Mouse (Mus musculus) CH12.LX (cell line): ENCODE results near the gene Mysm1. TPM values are rescaled to one million over a fixed set of nuclear protein-coding genes. Genes with fewer than 3 reads are reported as not detected.

ENCODE experiments used
- DNase-seq: peaks from one replicate; pipeline ENCODE4 v3.0.0-alpha.2; 2013; ENCODE audit errors: extremely low read depth
- H3K27ac ChIP-seq: 2 replicates; pipeline ENCODE4 v1.5.1; 2012; ENCODE audit warnings: low read depth, mild to moderate bottlenecking, control low read depth, moderate library complexity; ENCODE audit not compliant: insufficient read depth
- H3K27me3 ChIP-seq: replicated peaks from 2 replicates; pipeline ENCODE3; 2012; ENCODE audit warnings: inconsistent platforms
- H3K36me3 ChIP-seq, 2 experiments: replicated peaks in 1 of 2; 2 replicates each; pipeline versions ENCODE3 to v1.6.1; 2012; ENCODE audit warnings: inconsistent platforms in 1 of 2, low read length in 1 of 2, mild to moderate bottlenecking in 1 of 2, mixed read lengths in 1 of 2, moderate library complexity in 1 of 2; ENCODE audit not compliant: control insufficient read depth in 1 of 2, insufficient read depth in 1 of 2
- H3K4me1 ChIP-seq, 2 experiments: 2 replicates each; pipeline ENCODE4 v1.6.1; 2012; ENCODE audit warnings: inconsistent platforms in 1 of 2, moderate library complexity in 1 of 2; ENCODE audit not compliant: insufficient read depth in 2 of 2, control insufficient read depth in 1 of 2
- H3K4me2 ChIP-seq: 2 replicates; pipeline ENCODE4 v1.6.1; 2012; ENCODE audit warnings: low read depth, mild to moderate bottlenecking, control low read depth; ENCODE audit not compliant: poor library complexity, insufficient read depth, severe bottlenecking
- H3K4me3 ChIP-seq, 3 experiments: fragments of 150-350 bp in 1 of 3; sonication (generic) in 1 of 3; replicated peaks in 1 of 3; 2 replicates each; pipeline versions ENCODE3 to v1.5.1; 2011 to 2012; ENCODE audit warnings: low read depth in 2 of 3, low read length in 2 of 3, mild to moderate bottlenecking in 2 of 3, moderate library complexity in 2 of 3, control low read depth in 1 of 3, improper control_type of control experiment in 1 of 3, inconsistent platforms in 1 of 3, mixed read lengths in 1 of 3; ENCODE audit not compliant: poor library complexity in 1 of 3
- H3K79me2 ChIP-seq: replicated peaks from 2 replicates; pipeline ENCODE4 v1.6.1; 2012; ENCODE audit warnings: mild to moderate bottlenecking, moderate library complexity; ENCODE audit not compliant: control insufficient read depth, poor library complexity, insufficient read depth, severe bottlenecking; ENCODE audit errors: extremely low read depth
- H3K9ac ChIP-seq: 2 replicates; pipeline ENCODE4 v1.6.1; 2012; ENCODE audit warnings: low read depth, mild to moderate bottlenecking, control low read depth, moderate library complexity; ENCODE audit not compliant: insufficient read depth
- H3K9me3 ChIP-seq: replicated peaks from 2 replicates; pipeline ENCODE3; 2012; ENCODE audit warnings: low read length, inconsistent platforms, mixed read lengths
- BHLHE40 ChIP-seq: IDR thresholded peaks from 2 replicates; pipeline ENCODE4 v1.6.1; 2011; ENCODE audit warnings: mild to moderate bottlenecking, low read depth, low read length, improper control_type of control experiment
- CHD1 ChIP-seq: IDR thresholded peaks from 2 replicates; pipeline ENCODE4 v1.6.1; 2012; ENCODE audit warnings: low read depth, low read length, improper control_type of control experiment, inconsistent platforms
- CHD2 ChIP-seq: IDR thresholded peaks from 2 replicates; pipeline ENCODE4 v1.6.1; 2011; ENCODE audit warnings: low read length, improper control_type of control experiment
- CTCF ChIP-seq, 2 experiments: IDR thresholded peaks in 1 of 2; conservative IDR thresholded peaks in 1 of 2; 2 replicates each; pipeline ENCODE4 v1.5.1; 2011 to 2012; ENCODE audit warnings: low read depth in 2 of 2, low read length in 2 of 2, improper control_type of control experiment in 1 of 2, inconsistent platforms in 1 of 2, mild to moderate bottlenecking in 1 of 2, moderate library complexity in 1 of 2
- ELF1 ChIP-seq: IDR thresholded peaks from 2 replicates; pipeline ENCODE4 v1.6.1; 2014; ENCODE audit warnings: low read depth, mild to moderate bottlenecking, inconsistent platforms, low read length, improper control_type of control experiment
- EP300 ChIP-seq: IDR thresholded peaks from 2 replicates; pipeline ENCODE4 v1.6.1; 2011; ENCODE audit warnings: low read length, improper control_type of control experiment
- ETS1 ChIP-seq: conservative IDR thresholded peaks from 2 replicates; pipeline ENCODE4 v1.6.1; 2012; ENCODE audit warnings: low read depth, mild to moderate bottlenecking, inconsistent platforms, low read length, improper control_type of control experiment, moderate library complexity
- GABPA ChIP-seq: IDR thresholded peaks from 2 replicates; pipeline ENCODE4 v1.6.1; 2012; ENCODE audit warnings: low read depth, low read length, improper control_type of control experiment, inconsistent platforms; ENCODE audit not compliant: insufficient replicate concordance
- HCFC1 ChIP-seq: IDR thresholded peaks from 2 replicates; pipeline ENCODE4 v1.6.1; 2012; ENCODE audit warnings: low read depth, mild to moderate bottlenecking, inconsistent platforms, low read length, improper control_type of control experiment
- IRF4 ChIP-seq: IDR thresholded peaks from 2 replicates; pipeline ENCODE4 v1.6.1; 2014; ENCODE audit warnings: low read depth, mild to moderate bottlenecking, inconsistent platforms, low read length, improper control_type of control experiment
- POLR2A ChIP-seq: IDR thresholded peaks from 2 replicates; pipeline ENCODE4 v1.6.1; 2011; ENCODE audit warnings: low read depth, mild to moderate bottlenecking, improper control_type of control experiment, low read length
- POLR2AphosphoS2 ChIP-seq: IDR thresholded peaks from 2 replicates; pipeline ENCODE4 v1.6.1; 2011; ENCODE audit warnings: low read depth, low read length, improper control_type of control experiment
- RAD21 ChIP-seq: IDR thresholded peaks from 2 replicates; pipeline ENCODE4 v1.6.1; 2011; ENCODE audit warnings: low read depth, mild to moderate bottlenecking, low read length, improper control_type of control experiment, moderate library complexity
- TBP ChIP-seq: conservative IDR thresholded peaks from 2 replicates; pipeline ENCODE4 v1.6.1; 2011; ENCODE audit warnings: low read depth, low read length, improper control_type of control experiment
- UBTF ChIP-seq: IDR thresholded peaks from 2 replicates; pipeline ENCODE4 v1.6.1; 2012; ENCODE audit warnings: low read depth, mild to moderate bottlenecking, inconsistent platforms, low read length, improper control_type of control experiment, moderate library complexity
- ZMIZ1 ChIP-seq: IDR thresholded peaks from 2 replicates; pipeline ENCODE4 v1.6.1; 2012; ENCODE audit warnings: low read depth, mild to moderate bottlenecking, inconsistent platforms, low read length, improper control_type of control experiment
- dilution Hi-C: fragments of 300-500 bp; cut with MboI; formaldehyde crosslinking; loops from 2 replicates; pipeline ENCODE4 v1.14.3; 2020; ENCODE audit warnings: low sequenced_read_pairs; ENCODE audit not compliant: extremely low pct_unique_long_range_greater_than_20kb, extremely low pct_ligation_motif_present
- in situ Hi-C: fragments of 300-500 bp; cut with MboI; formaldehyde crosslinking; loops from 3 replicates; pipeline ENCODE4 v1.14.3; 2019; ENCODE audit warnings: low sequenced_read_pairs, low pct_ligation_motif_present, low pct_unique_long_range_greater_than_20kb, mixed read lengths
- polyA plus RNA-seq: library from polyadenylated mRNA; unstranded; fragments of >175 nt; gene quantifications from 2 replicates; pipeline ENCODE4 v1.2.1, GENCODE M21; 2012; ENCODE audit warnings: low read depth; ENCODE audit not compliant: insufficient read length
- total RNA-seq, 2 experiments: library from RNA; depleted of rRNA; stranded (reverse); fragments of 300-350 nt in 1 of 2; fragments of >200 nt in 1 of 2; gene quantifications; 2 replicates each; pipeline ENCODE4 v1.2.3; 2012 to 2014

Mysm1 gene
- total and polyA plus RNA-seq, 3 experiments, result 11.5 to 15.3 (median 13.7) TPM

DNA sequence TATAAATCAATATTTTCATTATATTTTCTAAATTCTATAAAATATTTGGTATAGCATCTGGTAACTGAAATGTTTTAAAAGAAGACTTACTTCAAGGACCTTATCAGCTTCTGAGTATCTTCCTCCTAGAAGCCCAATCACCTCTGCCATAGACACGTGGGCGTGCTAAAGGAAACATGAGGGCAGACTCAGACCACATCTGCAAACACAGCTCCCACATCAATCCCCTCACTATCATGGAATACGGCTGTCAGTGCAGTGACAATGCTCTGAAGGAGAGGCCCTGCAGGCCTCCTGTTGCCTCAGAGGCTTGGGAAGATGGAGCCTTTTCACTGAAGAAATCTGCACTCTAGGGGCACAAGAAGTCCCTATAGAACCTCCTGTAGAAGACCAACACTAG is 26.1 kb downstream of the Mysm1 start:
- no peak for TF ChIP-seq GABPA
- TF ChIP-seq BHLHE40, result no peak
- H3K36me3 ChIP-seq, result peaks cover 36 to 84% of the 10 kb centered on the region in 2 experiments
- no peak overlapping the region for H3K4me2 ChIP-seq
- H3K79me2 ChIP-seq, result no peaks in the 10 kb centered on the region
- in situ Hi-C loops, result no loop called here
- dilution Hi-C loops, result no loop called here
- H3K27me3 ChIP-seq, result no peaks in the 10 kb centered on the region
- H3K9me3 ChIP-seq, result no peaks in the 10 kb centered on the region
- H3K4me1 ChIP-seq, result no peaks in the 10 kb centered on the region
- H3K27ac ChIP-seq, result no peak overlapping the region
- no peak overlapping the region for H3K4me3 ChIP-seq
- no peak for DNase-seq
- no peak overlapping the region for H3K9ac ChIP-seq

GRCm38 (mm10) chr4:94941221-94941855 is 37.6 kb downstream of the Mysm1 start:
- Histone ChIP-seq H3K9me3 (no peaks in the 10 kb centered on the region), H3K9ac (no peak overlapping the region), H3K36me3 (peaks cover 13 to 65% of the 10 kb centered on the region in 2 experiments), H3K4me2 (no peak overlapping the region), H3K4me3 (no peak overlapping the region), H3K27ac (no peak overlapping the region), H3K79me2 (no peaks in the 10 kb centered on the region), H3K4me1 (no peaks in the 10 kb centered on the region), H3K27me3 (no peaks in the 10 kb centered on the region)
- in situ Hi-C loops, result no loop called here
- TF ChIP-seq CHD1 (no peak), UBTF (no peak), CTCF (conservative IDR thresholded peaks at IDR 0.05 in 1 of 2, IDR thresholded peaks at IDR 0.05 in 1 of 2; ENCODE audit: low read depth in 2 of 2, low read length in 2 of 2) (no peak), IRF4 (no peak), ELF1 (no peak), EP300 (no peak), ZMIZ1 (no peak), POLR2A (no peak), RAD21 (no peak), POLR2AphosphoS2 (no peak), HCFC1 (no peak), TBP (no peak), BHLHE40 (no peak), ETS1 (no peak), CHD2 (no peak)
- no peak for DNase-seq
- dilution Hi-C loops, result no loop called here
